Mouse (Mus musculus) kidney, embryonic 15.5 days (tissue): ENCODE data around the gene Pde4a. TPM values are rescaled to one million over a fixed set of nuclear protein-coding genes. Genes with fewer than 3 reads are reported as not detected.

ENCODE experiments used
- ATAC-seq: fragments of 200-750 bp; cut with Nextera tagmentation; replicated peaks from 2 replicates; pipeline ENCODE4 v1.8.0; 2017; ENCODE audit warnings: moderate TSS enrichment; ENCODE audit not compliant: low FRiP score
- H3K27ac ChIP-seq: fragments of 300-500 bp; sonication (generic); 2 replicates; pipeline ENCODE4 v1.5.1; 2015; ENCODE audit warnings: mild to moderate bottlenecking, inconsistent platforms
- H3K27me3 ChIP-seq: fragments of 300-500 bp; sonication (generic); 2 replicates; pipeline ENCODE4 v1.6.1; 2015; ENCODE audit warnings: inconsistent platforms
- H3K36me3 ChIP-seq: fragments of 300-500 bp; sonication (generic); 2 replicates; pipeline ENCODE4 v1.6.1; 2015; ENCODE audit warnings: inconsistent platforms
- H3K4me1 ChIP-seq: fragments of 300-500 bp; sonication (generic); 2 replicates; pipeline ENCODE4 v1.6.1; 2015; ENCODE audit warnings: inconsistent platforms
- H3K4me2 ChIP-seq: fragments of 300-500 bp; sonication (generic); 2 replicates; pipeline ENCODE4 v1.6.1; 2015; ENCODE audit warnings: moderate library complexity, mild to moderate bottlenecking, inconsistent platforms
- H3K4me3 ChIP-seq: fragments of 300-500 bp; sonication (generic); replicated peaks from 2 replicates; pipeline ENCODE4 v1.5.1; 2015; ENCODE audit warnings: mild to moderate bottlenecking, inconsistent platforms
- H3K9ac ChIP-seq: fragments of 300-500 bp; sonication (generic); 2 replicates; pipeline ENCODE4 v1.6.1; 2015; ENCODE audit warnings: mild to moderate bottlenecking, inconsistent platforms
- H3K9me3 ChIP-seq: fragments of 300-500 bp; sonication (generic); replicated peaks from 2 replicates; pipeline ENCODE4 v1.6.1; 2016; ENCODE audit warnings: inconsistent platforms
- WGBS: fragments of 180-500 bp; shearing (Covaris S2); methylation state at CpG from one replicate; pipeline ENCODE4 v1.1.7; 2015; ENCODE audit warnings: mixed read lengths; 5-methylcytosine and 5-hydroxymethylcytosine counted together
- polyA plus RNA-seq: library from polyadenylated mRNA; unstranded; fragments of >200 nt; fragmentation: Nextera tagmentation; extraction: Ambion mirVana; gene quantifications from 2 replicates; pipeline ENCODE4 v1.2.1, GENCODE M21; 2015

Pde4a gene
- polyA plus RNA-seq, 1 experiment from 2014 or later: 12.7 TPM

DNA sequence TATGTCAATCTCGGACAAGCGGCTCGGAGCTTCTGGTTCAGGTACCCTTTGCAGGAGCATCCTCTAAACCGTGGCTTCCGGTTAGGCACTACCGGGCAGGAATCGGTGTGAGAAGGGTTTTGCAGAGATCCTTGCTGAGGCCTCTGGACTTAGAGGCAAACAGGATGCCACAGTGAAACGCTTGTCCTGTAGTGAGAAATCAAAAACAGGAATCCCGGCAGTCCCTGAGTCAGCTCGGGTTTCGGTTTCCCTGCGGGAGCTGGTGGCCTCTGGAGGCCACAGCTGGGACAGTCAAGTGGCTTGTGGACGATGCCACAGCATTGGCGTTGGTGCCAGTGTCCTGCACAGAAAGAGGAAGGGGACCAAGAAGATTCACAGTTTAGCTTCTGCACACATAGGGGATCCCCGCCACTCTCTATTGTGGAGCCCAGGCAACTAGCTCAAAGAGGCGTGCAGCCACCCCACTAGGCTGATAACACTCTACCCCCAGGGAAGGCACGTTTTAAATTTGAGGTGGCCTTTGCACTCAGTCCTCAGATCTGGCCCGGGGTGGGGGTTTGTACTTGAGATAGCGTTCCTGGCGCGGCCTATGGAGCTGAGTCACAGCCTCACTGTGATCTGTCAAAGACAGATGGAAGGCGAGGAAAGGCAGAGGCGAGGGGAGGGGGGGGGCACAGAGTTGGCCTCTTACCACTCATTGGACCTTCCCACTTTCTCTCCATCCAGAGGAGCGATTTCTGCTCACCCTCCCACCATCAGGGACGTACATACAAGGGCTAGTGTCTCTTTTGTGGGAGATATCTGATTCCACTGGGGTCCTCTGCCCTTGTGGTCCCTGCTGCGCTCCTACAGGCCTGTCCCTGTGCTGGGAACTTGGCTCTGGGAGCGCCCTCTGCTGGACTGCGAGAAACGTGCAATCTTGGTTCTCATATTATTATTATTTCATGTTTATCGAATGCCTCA, 2.9 kb downstream of the Pde4a start:
- 6% methylated on average over 30 of the region's 30 CpGs for WGBS
- Histone ChIP-seq H3K4me3 (peak overlapping the region; percentile 35), H3K27me3 (peaks cover 39% of the 10 kb centered on the region), H3K27ac (peak overlapping the region; percentile 93), H3K4me2 (peak overlapping the region; percentile 97), H3K36me3 (no peaks in the 10 kb centered on the region), H3K4me1 (peaks cover 55% of the 10 kb centered on the region), H3K9me3 (no peaks in the 10 kb centered on the region), H3K9ac (peak overlapping the region; percentile 45; the same call in 1 of the 2 replicates)
- ATAC-seq: peak; percentile 67

DNA sequence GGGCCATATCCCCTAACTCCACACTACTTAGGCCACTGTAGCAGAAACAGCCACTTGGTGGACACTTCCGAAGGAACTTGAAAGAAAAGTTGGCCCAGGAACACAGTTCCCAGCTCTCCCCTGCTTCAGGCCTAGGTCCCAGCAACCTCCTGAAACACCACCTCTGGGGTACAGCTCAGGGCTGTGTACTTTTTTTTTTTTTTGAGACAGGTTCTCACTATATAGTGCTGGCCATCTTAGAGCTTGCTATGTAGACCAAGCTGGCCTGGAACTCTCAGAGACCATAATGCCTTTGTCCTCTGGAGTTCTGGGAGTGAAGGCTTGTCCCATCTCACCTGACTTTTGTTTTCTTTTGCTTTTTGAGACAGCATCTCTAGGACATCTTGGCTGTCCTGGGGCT, 3.6 kb downstream of the Pde4a start:
- Histone ChIP-seq H3K4me3 (no peak overlapping the region), H3K4me2 (peak overlapping the region; percentile 97; the same call in 1 of the 2 replicates), H3K4me1 (peaks cover 51% of the 10 kb centered on the region), H3K9me3 (no peaks in the 10 kb centered on the region), H3K27me3 (peaks cover 32% of the 10 kb centered on the region), H3K36me3 (no peaks in the 10 kb centered on the region), H3K9ac (no peak overlapping the region), H3K27ac (no peak overlapping the region)
- ATAC-seq: no peak
- 45% methylated on average over 1 of the region's 1 CpGs for WGBS

DNA sequence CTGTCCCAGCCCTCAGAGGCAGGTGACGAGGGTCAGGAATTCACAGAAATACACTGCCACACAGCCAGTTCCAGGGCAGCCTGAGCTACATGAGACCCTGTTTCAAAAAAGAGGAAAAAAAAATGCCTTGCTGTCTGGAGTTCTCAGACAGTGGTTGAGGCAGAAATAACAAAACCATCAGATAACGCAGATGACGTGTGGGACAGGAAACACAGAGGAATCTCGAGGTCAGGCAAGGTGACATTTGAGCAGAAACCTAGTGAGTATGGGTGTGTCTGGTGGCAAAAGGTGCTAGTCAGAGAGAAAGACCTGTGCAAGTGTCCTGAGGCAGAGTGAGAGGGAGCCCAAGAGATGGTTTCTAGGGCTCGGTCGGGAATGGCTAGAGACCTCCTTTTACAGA, 6.8 kb downstream of the Pde4a start:
- no peak overlapping the region for H3K27ac ChIP-seq
- H3K4me2 ChIP-seq: no peak overlapping the region
- no peak for ATAC-seq

DNA sequence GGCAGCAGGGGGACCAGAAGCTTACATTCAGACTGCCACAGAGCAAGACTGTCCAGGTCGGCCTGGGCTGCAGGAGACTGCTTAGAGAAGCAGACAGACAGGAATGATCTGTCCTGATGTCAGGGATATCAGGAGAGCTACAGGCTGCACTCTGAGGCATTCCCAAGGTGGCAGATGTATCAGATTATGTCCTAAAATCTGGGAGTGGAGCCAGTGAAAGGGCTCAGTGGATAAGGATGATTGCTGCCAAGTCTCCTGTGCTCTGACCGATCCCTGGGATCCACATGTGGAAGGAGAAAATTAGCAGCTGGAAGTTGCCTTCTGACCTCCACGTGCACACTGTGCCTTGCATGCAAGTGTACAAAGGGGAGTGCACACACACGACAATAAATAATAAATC, 14.9 kb downstream of the Pde4a start:
- Histone ChIP-seq H3K27ac (no peak overlapping the region), H3K4me1 (peaks cover 30% of the 10 kb centered on the region), H3K9me3 (no peaks in the 10 kb centered on the region), H3K4me3 (no peak overlapping the region), H3K4me2 (no peak overlapping the region), H3K27me3 (no peaks in the 10 kb centered on the region), H3K9ac (no peak overlapping the region), H3K36me3 (no peaks in the 10 kb centered on the region)
- 54% methylated on average over 4 of the region's 4 CpGs for WGBS
- no peak for ATAC-seq

More for the DNA sequence above, 6.8 kb downstream of the Pde4a start:
- Histone ChIP-seq H3K27me3 (no peaks in the 10 kb centered on the region), H3K36me3 (no peaks in the 10 kb centered on the region), H3K4me3 (no peak overlapping the region), H3K4me1 (peaks cover 19% of the 10 kb centered on the region), H3K9ac (no peak overlapping the region), H3K9me3 (no peaks in the 10 kb centered on the region)
- 63% methylated on average over 6 of the region's 6 CpGs for whole genome bisulfite sequencing

DNA sequence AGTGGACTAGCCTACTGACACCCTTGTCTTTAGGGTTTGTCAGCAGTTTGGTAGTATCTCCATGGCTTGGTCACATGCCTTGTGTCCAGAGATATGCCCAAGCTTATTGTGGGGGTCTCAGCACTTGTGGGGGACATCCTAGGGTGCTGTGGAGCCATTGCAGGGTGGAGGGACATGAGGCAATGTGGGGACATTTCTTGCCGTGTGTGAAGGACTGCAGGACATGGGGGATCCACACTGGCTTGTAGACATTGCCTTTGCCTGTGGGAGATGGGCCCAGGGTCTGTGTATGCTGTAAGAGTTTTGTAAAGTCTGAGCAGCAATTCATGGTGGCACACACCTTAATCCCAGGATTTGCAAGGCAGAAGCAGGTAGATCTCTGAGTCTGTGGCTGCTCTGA, 15.3 kb downstream of the Pde4a start:
- Histone ChIP-seq H3K4me1 (peaks cover 34% of the 10 kb centered on the region), H3K9ac (0 out of 2 replicates have a peak overlapping the region, but pooled peaks have one; percentile 55), H3K36me3 (no peaks in the 10 kb centered on the region), H3K4me2 (peak overlapping the region; percentile 78; the same call in 1 of the 2 replicates), H3K27ac (0 out of 2 replicates have a peak overlapping the region, but pooled peaks have one; percentile 54), H3K9me3 (no peaks in the 10 kb centered on the region), H3K4me3 (no peak overlapping the region), H3K27me3 (no peaks in the 10 kb centered on the region)
- ATAC-seq: no peak
- 52% methylated on average over 1 of the region's 1 CpGs for WGBS

DNA sequence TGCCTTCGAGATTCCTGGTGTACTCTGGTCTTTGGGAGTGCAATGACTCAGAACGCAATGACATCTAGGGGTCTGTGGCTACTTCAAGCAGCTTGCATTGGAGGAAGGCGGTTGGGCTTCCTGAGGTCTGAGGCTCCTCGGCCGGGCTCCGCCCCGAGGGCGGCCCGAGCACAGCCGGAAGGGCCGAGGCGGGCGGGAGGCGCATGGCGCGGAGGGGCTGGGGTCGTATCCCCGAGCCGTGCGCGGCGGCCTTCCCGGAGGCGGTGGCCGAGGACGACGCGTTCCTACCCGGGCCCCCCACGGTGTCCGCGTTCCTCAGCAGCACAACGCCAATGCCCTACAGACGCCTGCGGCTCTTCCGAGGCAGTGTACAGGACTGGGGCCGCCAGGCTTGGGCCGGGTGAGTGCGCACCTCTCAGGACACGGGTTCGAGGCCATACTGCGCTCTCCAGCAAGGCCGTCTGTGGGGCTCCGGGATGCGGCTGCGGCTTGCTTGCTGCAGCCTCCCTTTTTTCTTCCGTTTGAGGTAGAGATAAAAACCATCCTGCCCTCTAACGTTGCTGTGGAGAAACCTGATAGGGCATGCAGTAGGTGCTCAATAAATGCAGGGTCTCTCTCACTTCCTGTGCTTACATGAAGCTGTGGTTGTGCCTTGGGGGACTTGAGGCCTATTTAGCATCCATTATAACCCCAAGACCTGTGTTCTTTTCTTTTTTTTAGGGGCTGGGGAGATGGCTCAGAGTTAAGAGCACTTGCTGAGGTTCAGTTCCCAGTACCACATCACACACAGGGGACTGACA, 16.1 kb downstream of the Pde4a start:
- Histone ChIP-seq H3K27me3 (no peaks in the 10 kb centered on the region), H3K4me2 (peak overlapping the region; percentile 78), H3K4me3 (peak overlapping the region; percentile 52), H3K27ac (peak overlapping the region; percentile 54), H3K9ac (peak overlapping the region; percentile 55), H3K36me3 (no peaks in the 10 kb centered on the region), H3K9me3 (no peaks in the 10 kb centered on the region), H3K4me1 (peaks cover 41% of the 10 kb centered on the region)
- ATAC-seq: peak; percentile 61
- 7% methylated on average over 48 of the region's 48 CpGs for WGBS

DNA sequence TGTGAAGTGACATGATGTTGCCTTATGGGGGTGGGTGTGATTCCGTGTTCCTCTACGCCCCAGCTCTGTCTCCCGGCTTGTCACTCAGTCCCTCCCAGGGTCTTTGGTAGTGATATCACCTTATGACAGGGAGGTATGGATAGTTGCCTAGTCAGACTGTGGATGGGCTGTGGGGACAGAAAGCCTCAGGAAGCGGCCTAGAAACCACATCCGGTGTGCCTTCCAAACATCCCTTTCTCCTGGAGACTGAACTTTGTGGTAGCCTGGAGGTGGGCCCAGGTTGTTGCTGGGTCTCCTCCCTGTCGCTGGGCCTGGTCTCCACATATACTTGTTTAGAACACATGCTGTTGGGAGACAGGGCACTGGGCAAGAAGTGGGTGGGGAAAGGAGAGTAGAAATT, 17.9 kb downstream of the Pde4a start:
- no peaks in the 10 kb centered on the region for H3K27me3 ChIP-seq
- peaks cover 44% of the 10 kb centered on the region for H3K4me1 ChIP-seq
- no peaks in the 10 kb centered on the region for H3K36me3 ChIP-seq
- no peak overlapping the region for H3K9ac ChIP-seq
- H3K4me3 ChIP-seq: peak overlapping the region; percentile 44; the same call in 1 of the 2 replicates
- H3K27ac ChIP-seq: no peak overlapping the region
- no peaks in the 10 kb centered on the region for H3K9me3 ChIP-seq
- no peak for ATAC-seq
- peak overlapping the region; percentile 79; the same call in 1 of the 2 replicates for H3K4me2 ChIP-seq
- 84% methylated on average over 6 of the region's 6 CpGs for WGBS

DNA sequence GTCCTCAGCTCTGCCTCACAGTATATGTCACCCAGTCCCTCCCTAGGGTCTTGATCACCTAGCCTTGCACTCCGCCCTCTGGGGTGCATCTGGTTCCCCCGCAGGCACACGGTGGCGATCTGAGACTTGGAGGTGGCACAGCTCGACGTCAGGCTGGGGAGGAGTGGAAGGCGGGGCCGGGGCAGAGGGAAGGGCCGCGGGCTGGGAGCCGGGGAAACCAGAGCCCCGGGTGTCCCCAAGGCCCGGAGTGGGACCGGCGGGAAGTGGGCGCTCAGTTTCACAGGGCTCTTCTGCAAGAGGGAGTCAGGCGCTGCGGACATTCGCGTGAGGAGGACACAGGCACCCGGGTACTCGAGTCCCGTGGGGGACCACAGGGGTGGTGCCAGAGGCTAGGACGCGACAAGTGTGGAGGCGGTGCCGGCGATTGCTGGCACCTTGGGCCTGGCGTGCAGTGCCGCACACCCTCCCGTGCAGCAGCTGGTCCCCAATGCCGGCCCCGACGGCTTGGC, 18.4 kb downstream of the Pde4a start:
- 6% methylated on average over 34 of the region's 34 CpGs for WGBS
- ATAC-seq: peak; percentile 57
- Histone ChIP-seq H3K9me3 (no peaks in the 10 kb centered on the region), H3K27me3 (no peaks in the 10 kb centered on the region), H3K4me3 (peak overlapping the region; percentile 44), H3K9ac (peak overlapping the region; percentile 46), H3K4me2 (peak overlapping the region; percentile 79), H3K36me3 (no peaks in the 10 kb centered on the region), H3K27ac (no peak overlapping the region), H3K4me1 (peaks cover 44% of the 10 kb centered on the region)

DNA sequence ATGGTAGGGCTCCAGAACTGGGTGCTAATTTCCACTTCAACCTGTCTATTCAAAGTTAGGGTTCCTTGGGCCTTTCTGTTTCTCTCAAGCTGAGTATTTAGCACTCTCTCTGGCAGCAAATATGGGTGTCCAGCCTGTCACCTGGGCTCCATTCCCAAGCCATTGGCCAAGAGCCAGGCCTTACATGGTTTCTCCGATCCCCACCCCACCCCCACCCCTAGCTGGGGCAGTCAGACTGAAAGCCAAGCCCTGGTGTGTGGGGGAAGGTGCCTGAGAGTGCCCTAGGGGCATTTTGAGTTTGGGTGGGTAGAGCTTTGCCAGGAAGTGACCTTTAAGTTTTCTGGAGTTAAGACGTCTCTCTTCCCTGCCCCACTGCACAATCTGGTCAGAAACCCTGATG, 19.2 kb downstream of the Pde4a start:
- H3K36me3 ChIP-seq: no peaks in the 10 kb centered on the region
- H3K4me1 ChIP-seq: peaks cover 44% of the 10 kb centered on the region
- H3K4me2 ChIP-seq: peak overlapping the region; percentile 79
- H3K27ac ChIP-seq: no peak overlapping the region
- H3K27me3 ChIP-seq: no peaks in the 10 kb centered on the region
- no peaks in the 10 kb centered on the region for H3K9me3 ChIP-seq
- H3K9ac ChIP-seq: no peak overlapping the region; the same call in 1 of the 2 replicates
- no peak for ATAC-seq
- no peak overlapping the region; the same call in 1 of the 2 replicates for H3K4me3 ChIP-seq
- 20% methylated on average over 2 of the region's 2 CpGs for WGBS

DNA sequence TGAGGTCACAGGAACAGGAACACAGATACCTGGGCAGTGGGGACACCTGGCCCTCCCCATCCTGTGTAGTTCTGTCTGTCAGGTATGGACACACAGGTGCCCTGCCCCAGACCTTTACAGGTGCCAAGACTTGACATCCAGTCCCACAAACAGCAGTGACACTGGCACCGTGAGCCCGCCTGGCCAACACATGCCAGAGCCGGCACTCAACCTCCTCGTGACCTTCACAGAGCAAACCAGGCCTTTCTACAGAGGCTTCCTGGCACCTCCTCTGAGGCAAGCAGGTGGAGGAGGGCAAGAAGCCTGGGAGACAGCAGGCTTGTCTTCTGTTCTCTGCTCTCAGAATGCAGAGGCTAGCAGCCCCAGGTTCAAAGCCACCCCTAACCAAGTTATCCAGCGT, 19.9 kb downstream of the Pde4a start:
- H3K36me3 ChIP-seq: no peaks in the 10 kb centered on the region
- no peaks in the 10 kb centered on the region for H3K9me3 ChIP-seq
- no peak overlapping the region for H3K4me3 ChIP-seq
- no peak overlapping the region for H3K4me2 ChIP-seq
- 87% methylated on average over 5 of the region's 5 CpGs for WGBS
- H3K9ac ChIP-seq: no peak overlapping the region
- H3K4me1 ChIP-seq: peaks cover 44% of the 10 kb centered on the region
- no peak for ATAC-seq
- H3K27me3 ChIP-seq: no peaks in the 10 kb centered on the region
- H3K27ac ChIP-seq: no peak overlapping the region

DNA sequence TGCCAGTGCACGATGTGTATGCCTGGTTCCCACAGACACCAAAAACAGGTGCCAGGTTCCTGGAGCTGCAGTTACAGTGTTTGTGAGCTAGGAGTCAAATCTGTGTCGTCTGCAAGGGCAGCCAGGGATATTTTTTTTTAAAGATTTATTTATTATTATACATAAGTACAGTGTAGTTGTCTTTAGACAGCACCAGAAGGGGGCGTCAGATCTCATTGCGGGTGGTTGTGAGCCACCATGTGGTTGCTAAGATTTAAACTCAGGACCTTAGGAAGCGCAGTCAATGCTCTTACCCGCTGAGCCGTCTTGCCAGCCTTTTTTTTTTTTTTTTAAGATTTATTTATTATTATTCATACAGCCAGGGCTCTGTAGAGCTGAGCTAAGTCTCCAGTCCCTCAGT, 24.4 kb downstream of the Pde4a start:
- ATAC-seq: no peak
- 52% methylated on average over 7 of the region's 7 CpGs for WGBS
- Histone ChIP-seq H3K4me1 (peaks cover 23% of the 10 kb centered on the region), H3K4me2 (no peak overlapping the region), H3K9ac (no peak overlapping the region), H3K4me3 (no peak overlapping the region), H3K36me3 (0 out of 2 replicates have a peak, but pooled peaks cover 6% of the 10 kb centered on the region), H3K27me3 (no peaks in the 10 kb centered on the region), H3K9me3 (no peaks in the 10 kb centered on the region), H3K27ac (no peak overlapping the region)
